In the genomic region with DNA sequence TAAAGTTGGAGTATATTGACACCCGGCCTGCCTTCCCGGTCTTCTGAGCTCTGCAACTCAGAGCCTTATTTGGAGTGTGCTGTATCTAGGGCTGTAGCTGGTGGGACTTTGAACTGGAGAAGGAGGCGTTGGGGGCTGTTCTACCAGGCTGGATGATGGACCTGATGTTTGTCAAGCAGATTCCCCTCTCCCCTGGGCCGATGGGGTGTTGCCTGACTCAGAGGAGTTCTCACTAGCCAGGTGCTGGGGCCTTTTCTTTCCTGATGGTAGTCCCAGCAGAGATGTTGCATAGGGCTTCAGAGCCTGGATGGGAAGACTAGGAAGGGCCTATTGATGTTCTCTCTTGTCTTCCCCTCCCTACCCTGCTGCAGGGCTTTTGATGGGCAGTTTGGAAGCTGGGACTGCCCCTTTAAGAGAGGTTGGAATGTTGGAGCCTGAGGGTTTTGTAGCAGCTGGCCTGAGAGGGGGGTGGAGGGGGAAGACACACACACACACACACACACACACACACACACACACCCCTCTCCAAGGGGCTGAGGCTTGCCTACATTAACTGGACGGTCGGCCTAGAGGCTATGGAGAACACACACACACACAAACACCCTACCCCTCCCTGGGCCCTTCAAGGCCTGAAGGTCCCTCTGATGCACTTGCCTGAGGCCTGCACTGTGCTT, we compare ENCODE assay signal across 7 mouse cellular contexts. TPM values are rescaled to one million over a fixed set of nuclear protein-coding genes. Genes with fewer than 3 reads are reported as not detected.
DNase-seq lines count a peak whose midpoint lies in the region; ATAC-seq and TF ChIP-seq lines count a peak whose summit lies in the region.

No protein-coding gene starts in this region.

- H3K27me3 ChIP-seq in embryonic facial prominence, embryonic 13.5 days = no peaks in the 10 kb centered on the region
- H3K27me3 ChIP-seq in hindbrain, embryonic 11.5 days (ENCODE audit: control insufficient read depth, insufficient read depth, low read length) = no peaks in the 10 kb centered on the region
- H3K27me3 ChIP-seq in limb, embryonic 14.5 days (ENCODE audit: control insufficient read depth, insufficient read depth, low read length) = no peaks in the 10 kb centered on the region
- no peaks in the 10 kb centered on the region for H3K27me3 ChIP-seq in midbrain, embryonic 16.5 days (ENCODE audit: control insufficient read depth, insufficient read depth, low read depth, low read length)

- DNase-seq in 416B (ENCODE audit: low read depth) = peak; percentile 45
- DNase-seq in CD4-positive, CD25-positive, alpha-beta regulatory T cell, adult 2 months (ENCODE audit: low read depth, low spot score) = peak; percentile 21
- DNase-seq in hindbrain, embryonic 11.5 days (ENCODE audit: low spot score) = peak; percentile 79
- DNase-seq in limb, embryonic 14.5 days (ENCODE audit: low spot score) = peak; percentile 36
- no peak for DNase-seq in ovary, postnatal 14 days (ENCODE audit: low spot score)

- H3K27ac ChIP-seq in embryonic facial prominence, embryonic 13.5 days = peak overlapping the region; percentile 93
- H3K27ac ChIP-seq in hindbrain, embryonic 11.5 days (ENCODE audit: low read depth, low read length) = peak overlapping the region; percentile 87
- peak overlapping the region; percentile 85 for H3K27ac ChIP-seq in limb, embryonic 14.5 days (replicated peaks; ENCODE audit: low read depth, low read length)
- peak overlapping the region; percentile 93 for H3K27ac ChIP-seq in midbrain, embryonic 16.5 days (ENCODE audit: low read length)

- H3K4me3 ChIP-seq in embryonic facial prominence, embryonic 13.5 days = peak overlapping the region; percentile 87
- peak overlapping the region; percentile 87 for H3K4me3 ChIP-seq in hindbrain, embryonic 11.5 days (ENCODE audit: low read depth, low read length)
- peak overlapping the region; percentile 95 for H3K4me3 ChIP-seq in limb, embryonic 14.5 days (replicated peaks; ENCODE audit: low read length)
- peak overlapping the region; percentile 95 for H3K4me3 ChIP-seq in midbrain, embryonic 16.5 days (ENCODE audit: low read depth, low read length)

- H3K9me3 ChIP-seq in embryonic facial prominence, embryonic 13.5 days = no peaks in the 10 kb centered on the region
- no peaks in the 10 kb centered on the region for H3K9me3 ChIP-seq in hindbrain, embryonic 11.5 days (ENCODE audit: control insufficient read depth, low read length)
- H3K9me3 ChIP-seq in limb, embryonic 14.5 days (ENCODE audit: control insufficient read depth, low read length) = no peaks in the 10 kb centered on the region
- H3K9me3 ChIP-seq in midbrain, embryonic 16.5 days (replicated peaks; ENCODE audit: control insufficient read depth, low read length, poor library complexity, severe bottlenecking) = no peaks in the 10 kb centered on the region

- peak overlapping the region; percentile 91 for H3K4me2 ChIP-seq in embryonic facial prominence, embryonic 13.5 days
- H3K4me2 ChIP-seq in hindbrain, embryonic 11.5 days (replicated peaks; ENCODE audit: low read depth, low read length) = peak overlapping the region; percentile 80
- H3K4me2 ChIP-seq in limb, embryonic 14.5 days (replicated peaks; ENCODE audit: low read depth, low read length, severe bottlenecking) = peak overlapping the region; percentile 92
- peak overlapping the region; percentile 85 for H3K4me2 ChIP-seq in midbrain, embryonic 16.5 days (ENCODE audit: low read length)

- peak overlapping the region; percentile 99 for H3K9ac ChIP-seq in embryonic facial prominence, embryonic 13.5 days
- H3K9ac ChIP-seq in hindbrain, embryonic 11.5 days (ENCODE audit: low read depth, low read length) = peak overlapping the region; percentile 95
- peak overlapping the region; percentile 97 for H3K9ac ChIP-seq in limb, embryonic 14.5 days (ENCODE audit: low read depth, low read length, severe bottlenecking)
- peak overlapping the region; percentile 98 for H3K9ac ChIP-seq in midbrain, embryonic 16.5 days (ENCODE audit: low read depth, low read length)

- H3K36me3 ChIP-seq in embryonic facial prominence, embryonic 13.5 days = peaks cover 30% of the 10 kb centered on the region
- H3K36me3 ChIP-seq in hindbrain, embryonic 11.5 days (ENCODE audit: control insufficient read depth, insufficient read depth, low read length) = no peaks in the 10 kb centered on the region
- peaks cover 32% of the 10 kb centered on the region for H3K36me3 ChIP-seq in limb, embryonic 14.5 days (ENCODE audit: control insufficient read depth, insufficient read depth, low read length)
- no peaks in the 10 kb centered on the region for H3K36me3 ChIP-seq in midbrain, embryonic 16.5 days (ENCODE audit: control insufficient read depth, insufficient read depth, low read length)

- 2% methylated on average over 6 of the region's 6 CpGs for WGBS in embryonic facial prominence, embryonic 13.5 days
- 1% methylated on average over 6 of the region's 6 CpGs for WGBS in hindbrain, embryonic 11.5 days
- WGBS in limb, embryonic 14.5 days = 1% methylated on average over 6 of the region's 6 CpGs
- WGBS in midbrain, embryonic 16.5 days = 0% methylated on average over 6 of the region's 6 CpGs

- H3K4me1 ChIP-seq in embryonic facial prominence, embryonic 13.5 days = peaks cover 26% of the 10 kb centered on the region
- H3K4me1 ChIP-seq in hindbrain, embryonic 11.5 days (replicated peaks; ENCODE audit: control insufficient read depth, insufficient read depth, low read length) = peaks cover 3% of the 10 kb centered on the region
- H3K4me1 ChIP-seq in limb, embryonic 14.5 days (ENCODE audit: control insufficient read depth, insufficient read depth, low read length) = peaks cover 10% of the 10 kb centered on the region; the same call in 1 of the 2 replicates
- H3K4me1 ChIP-seq in midbrain, embryonic 16.5 days (ENCODE audit: control insufficient read depth, insufficient read depth, low read length) = peaks cover 26% of the 10 kb centered on the region

- ATAC-seq in embryonic facial prominence, embryonic 13.5 days (ENCODE audit: insufficient number of reproducible peaks, insufficient read depth, low FRiP score, low TSS enrichment, low read depth) = 0 out of 2 replicates have a peak, but pooled peaks have one; percentile 12
- peak; percentile 80 for ATAC-seq in hindbrain, embryonic 11.5 days (ENCODE audit: low FRiP score)
- peak; percentile 58 for ATAC-seq in limb, embryonic 14.5 days (ENCODE audit: low FRiP score, low read depth)
- peak; percentile 17; the same call in 1 of the 2 replicates for ATAC-seq in midbrain, embryonic 16.5 days

- TF ChIP-seq POLR2A in limb, embryonic 14.5 days (IDR thresholded peaks at IDR 0.05; ENCODE audit: borderline replicate concordance, extremely low read depth, insufficient read depth, insufficient read length) = no peak

RNA-seq across cellular contexts. Expression of gene Dvl3, which starts 1.1 kb away (rescaled TPM):
- 26.7 and 27.1 TPM in 2 replicates for polyA plus RNA-seq in embryonic facial prominence, embryonic 13.5 days (2015; fragmentation: Nextera tagmentation; extraction: Ambion mirVana)
- polyA plus RNA-seq in hindbrain, embryonic 11.5 days (2014; fragmentation: Nextera tagmentation; extraction: Ambion mirVana) = 50.8 and 58.9 TPM in 2 replicates
- 74.8 and 99.8 TPM in 2 replicates for polyA plus RNA-seq in limb, embryonic 14.5 days (2012; rRNA removed)
- polyA plus RNA-seq in limb, embryonic 14.5 days (2014; fragmentation: Nextera tagmentation; extraction: Ambion mirVana) = 26.5 and 28.0 TPM in 2 replicates
- 36.2 and 38.0 TPM in 2 replicates for polyA plus RNA-seq in midbrain, embryonic 16.5 days (2015; fragmentation: Nextera tagmentation; extraction: Ambion mirVana)

RNA-seq across cellular contexts. Expression of gene Ap2m1, which starts 17.4 kb away (rescaled TPM):
- 610 and 646 TPM in 2 replicates for polyA plus RNA-seq in embryonic facial prominence, embryonic 13.5 days (2015; fragmentation: Nextera tagmentation; extraction: Ambion mirVana)
- 923 and 941 TPM in 2 replicates for polyA plus RNA-seq in hindbrain, embryonic 11.5 days (2014; fragmentation: Nextera tagmentation; extraction: Ambion mirVana)
- 633 and 687 TPM in 2 replicates for polyA plus RNA-seq in limb, embryonic 14.5 days (2012; rRNA removed)
- polyA plus RNA-seq in limb, embryonic 14.5 days (2014; fragmentation: Nextera tagmentation; extraction: Ambion mirVana) = 573 and 622 TPM in 2 replicates
- 1,379 and 1,416 TPM in 2 replicates for polyA plus RNA-seq in midbrain, embryonic 16.5 days (2015; fragmentation: Nextera tagmentation; extraction: Ambion mirVana)

RNA-seq across cellular contexts. Expression of gene Eif2b5, which starts 19.2 kb away (rescaled TPM):
- polyA plus RNA-seq in embryonic facial prominence, embryonic 13.5 days (2015; fragmentation: Nextera tagmentation; extraction: Ambion mirVana) = 96.6 and 114 TPM in 2 replicates
- polyA plus RNA-seq in hindbrain, embryonic 11.5 days (2014; fragmentation: Nextera tagmentation; extraction: Ambion mirVana) = 132 and 139 TPM in 2 replicates
- 44.8 and 45.1 TPM in 2 replicates for polyA plus RNA-seq in limb, embryonic 14.5 days (2012; rRNA removed)
- polyA plus RNA-seq in limb, embryonic 14.5 days (2014; fragmentation: Nextera tagmentation; extraction: Ambion mirVana) = 90.6 and 95.2 TPM in 2 replicates
- 95.0 and 97.1 TPM in 2 replicates for polyA plus RNA-seq in midbrain, embryonic 16.5 days (2015; fragmentation: Nextera tagmentation; extraction: Ambion mirVana)

RNA-seq across cellular contexts. Expression of gene Abcf3, which starts 30.5 kb away (rescaled TPM):
- polyA plus RNA-seq in embryonic facial prominence, embryonic 13.5 days (2015; fragmentation: Nextera tagmentation; extraction: Ambion mirVana) = 65.0 and 77.4 TPM in 2 replicates
- polyA plus RNA-seq in hindbrain, embryonic 11.5 days (2014; fragmentation: Nextera tagmentation; extraction: Ambion mirVana) = 52.4 and 63.1 TPM in 2 replicates
- 56.0 and 57.8 TPM in 2 replicates for polyA plus RNA-seq in limb, embryonic 14.5 days (2012; rRNA removed)
- polyA plus RNA-seq in limb, embryonic 14.5 days (2014; fragmentation: Nextera tagmentation; extraction: Ambion mirVana) = 59.3 and 61.8 TPM in 2 replicates
- polyA plus RNA-seq in midbrain, embryonic 16.5 days (2015; fragmentation: Nextera tagmentation; extraction: Ambion mirVana) = 80.9 and 95.7 TPM in 2 replicates

Comparison
In these comparisons a context has a peak if more than half of its experiments do, and no peak if none do; other contexts are left out.
1. ATAC-seq: peak in every context shown above with its lines; median percentile 80 in hindbrain, embryonic 11.5 days; 58 in limb, embryonic 14.5 days; 17 in midbrain, embryonic 16.5 days; 12 in embryonic facial prominence, embryonic 13.5 days.